Mouse (Mus musculus): Measurements from ENCODE around the gene Mcm5. TPM values are rescaled to one million over a fixed set of nuclear protein-coding genes. Genes with fewer than 3 reads are reported as not detected.

The Mcm5 gene
- total and polyA plus RNA-seq, 2 experiments from 2014 or later, result 20.9 to 51.6 TPM

- no peak overlapping the region for H3K4me2 ChIP-seq (ENCODE audit: low read depth, low read length)
- peaks cover 18% of the 10 kb centered on the region for H3K4me1 ChIP-seq (ENCODE audit: control insufficient read depth, insufficient read depth)
- no peaks in the 10 kb centered on the region for H3K36me3 ChIP-seq (replicated peaks; ENCODE audit: control insufficient read depth, insufficient read depth, low read length)
- H3K9me3 ChIP-seq (replicated peaks; ENCODE audit: control insufficient read depth, low read length), result no peaks in the 10 kb centered on the region
- DNase-seq (ENCODE audit: low spot score), result no peak
- 49% methylated on average over 2 of the region's 2 CpGs for WGBS
- no peak for ATAC-seq (ENCODE audit: insufficient read depth, low read depth)
- no peak overlapping the region for H3K4me3 ChIP-seq (ENCODE audit: low read depth, low read length)
- H3K9ac ChIP-seq (replicated peaks; ENCODE audit: low read depth, low read length), result no peak overlapping the region
- no peaks in the 10 kb centered on the region for H3K27me3 ChIP-seq (ENCODE audit: control insufficient read depth, insufficient read depth, low read length)
- no peak overlapping the region for H3K27ac ChIP-seq (ENCODE audit: low read depth)
- no peak for TF ChIP-seq EP300 (IDR thresholded peaks at IDR 0.05; ENCODE audit: low read depth)
- no peak for TF ChIP-seq CTCF (IDR thresholded peaks at IDR 0.05; ENCODE audit: low read depth)
These were observed 26.9 kb downstream of the Mcm5 start for GRCm38 (mm10) chr8:75136256-75136655.

GRCm38 (mm10) chr8:75137536-75137935, 28.2 kb downstream of the Mcm5 start:
- 64% methylated on average over 3 of the region's 3 CpGs for WGBS
- no peak overlapping the region for H3K9ac ChIP-seq (replicated peaks; ENCODE audit: low read depth, low read length)
- H3K27ac ChIP-seq (ENCODE audit: low read depth), result no peak overlapping the region
- no peak for TF ChIP-seq EP300 (IDR thresholded peaks at IDR 0.05; ENCODE audit: low read depth)
- H3K4me3 ChIP-seq (ENCODE audit: low read depth, low read length), result no peak overlapping the region
- DNase-seq (ENCODE audit: low spot score), result no peak
- ATAC-seq (ENCODE audit: insufficient read depth, low read depth), result no peak
- H3K36me3 ChIP-seq (replicated peaks; ENCODE audit: control insufficient read depth, insufficient read depth, low read length), result no peaks in the 10 kb centered on the region
- H3K4me2 ChIP-seq (ENCODE audit: low read depth, low read length), result no peak overlapping the region
- no peaks in the 10 kb centered on the region for H3K27me3 ChIP-seq (ENCODE audit: control insufficient read depth, insufficient read depth, low read length)
- no peaks in the 10 kb centered on the region for H3K9me3 ChIP-seq (replicated peaks; ENCODE audit: control insufficient read depth, low read length)
- H3K4me1 ChIP-seq (ENCODE audit: control insufficient read depth, insufficient read depth), result peaks cover 18% of the 10 kb centered on the region

DNA sequence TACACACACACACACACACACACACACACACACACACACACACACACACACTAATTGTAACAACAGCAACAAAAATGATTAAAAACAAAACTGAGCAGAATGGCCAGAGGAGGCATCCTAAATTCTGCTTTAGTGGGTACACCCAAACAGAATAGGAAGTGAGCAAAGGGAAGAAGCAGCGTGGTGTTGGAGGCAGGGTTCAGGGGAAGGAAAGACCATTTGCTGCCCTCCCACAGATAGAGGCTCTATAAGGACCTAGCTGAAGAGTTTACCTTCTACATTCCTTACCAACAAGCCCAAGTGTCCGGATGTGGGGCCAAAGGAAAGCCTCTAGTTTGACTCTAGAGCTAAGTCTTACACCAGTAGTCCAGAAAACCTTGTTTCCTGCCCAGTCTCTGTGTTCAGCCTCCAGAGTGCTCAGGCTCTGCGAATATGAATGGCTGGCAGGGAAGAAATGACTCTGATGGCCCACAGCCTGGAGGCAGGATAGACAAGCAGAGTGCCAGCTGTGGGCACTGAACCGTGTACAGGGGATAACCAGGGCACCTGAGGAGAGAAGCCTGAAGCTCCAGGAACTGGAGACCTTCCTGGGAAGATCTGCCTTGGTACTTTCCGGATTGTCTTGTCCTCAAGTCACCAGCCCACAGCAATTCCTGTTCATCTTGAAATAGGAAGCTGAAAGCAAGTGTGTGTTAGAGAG, 41.7 kb downstream of the Mcm5 start:
- Histone ChIP-seq H3K9me3 (replicated peaks; ENCODE audit: control insufficient read depth, low read length) (no peaks in the 10 kb centered on the region), H3K4me3 (ENCODE audit: low read depth, low read length) (no peak overlapping the region), H3K4me1 (ENCODE audit: control insufficient read depth, insufficient read depth) (no peaks in the 10 kb centered on the region), H3K27ac (ENCODE audit: low read depth) (no peak overlapping the region), H3K4me2 (ENCODE audit: low read depth, low read length) (no peak overlapping the region), H3K36me3 (replicated peaks; ENCODE audit: control insufficient read depth, insufficient read depth, low read length) (no peaks in the 10 kb centered on the region), H3K27me3 (ENCODE audit: control insufficient read depth, insufficient read depth, low read length) (no peaks in the 10 kb centered on the region), H3K9ac (replicated peaks; ENCODE audit: low read depth, low read length) (no peak overlapping the region)
- DNase-seq (ENCODE audit: low spot score) (no peak), ATAC-seq (ENCODE audit: insufficient read depth, low read depth) (no peak)
- TF ChIP-seq CTCF (IDR thresholded peaks at IDR 0.05; ENCODE audit: low read depth) (no peak), EP300 (IDR thresholded peaks at IDR 0.05; ENCODE audit: low read depth) (no peak)
- 74% methylated on average over 5 of the region's 5 CpGs for WGBS

GRCm38 (mm10) chr8:75151743-75152142, 42.4 kb downstream of the Mcm5 start:
- ATAC-seq (ENCODE audit: insufficient read depth, low read depth) (no peak), DNase-seq (ENCODE audit: low spot score) (no peak)
- H3K9me3 ChIP-seq (replicated peaks; ENCODE audit: control insufficient read depth, low read length), result no peaks in the 10 kb centered on the region
- H3K27me3 ChIP-seq (ENCODE audit: control insufficient read depth, insufficient read depth, low read length), result no peaks in the 10 kb centered on the region
- WGBS, result 67% methylated on average over 4 of the region's 4 CpGs
- H3K9ac ChIP-seq (replicated peaks; ENCODE audit: low read depth, low read length), result no peak overlapping the region
- H3K4me3 ChIP-seq (ENCODE audit: low read depth, low read length), result no peak overlapping the region
- no peak overlapping the region for H3K4me2 ChIP-seq (ENCODE audit: low read depth, low read length)
- H3K36me3 ChIP-seq (replicated peaks; ENCODE audit: control insufficient read depth, insufficient read depth, low read length), result no peaks in the 10 kb centered on the region
- H3K27ac ChIP-seq (ENCODE audit: low read depth), result no peak overlapping the region
- H3K4me1 ChIP-seq (ENCODE audit: control insufficient read depth, insufficient read depth), result no peaks in the 10 kb centered on the region
- TF ChIP-seq CTCF (IDR thresholded peaks at IDR 0.05; ENCODE audit: low read depth) (no peak), EP300 (IDR thresholded peaks at IDR 0.05; ENCODE audit: low read depth) (no peak)

GRCm38 (mm10) chr8:75152505-75153082, 43.2 kb downstream of the Mcm5 start:
- Histone ChIP-seq H3K4me1 (ENCODE audit: control insufficient read depth, insufficient read depth) (no peaks in the 10 kb centered on the region), H3K9me3 (replicated peaks; ENCODE audit: control insufficient read depth, low read length) (no peaks in the 10 kb centered on the region), H3K27ac (ENCODE audit: low read depth) (no peak overlapping the region), H3K9ac (replicated peaks; ENCODE audit: low read depth, low read length) (no peak overlapping the region), H3K27me3 (ENCODE audit: control insufficient read depth, insufficient read depth, low read length) (no peaks in the 10 kb centered on the region), H3K4me2 (ENCODE audit: low read depth, low read length) (no peak overlapping the region), H3K36me3 (replicated peaks; ENCODE audit: control insufficient read depth, insufficient read depth, low read length) (no peaks in the 10 kb centered on the region), H3K4me3 (ENCODE audit: low read depth, low read length) (no peak overlapping the region)
- WGBS, result 52% methylated on average over 2 of the region's 2 CpGs
- DNase-seq (ENCODE audit: low spot score), result no peak
- ATAC-seq (ENCODE audit: insufficient read depth, low read depth), result no peak
- TF ChIP-seq EP300 (IDR thresholded peaks at IDR 0.05; ENCODE audit: low read depth), result no peak
- TF ChIP-seq CTCF (IDR thresholded peaks at IDR 0.05; ENCODE audit: low read depth), result no peak
